Mouse (Mus musculus) olfactory bulb, adult 2 months (tissue): Measurements from ENCODE around the gene Fndc5.

Source experiments
- CTCF ChIP-seq: fragments of 200-500 bp; IDR thresholded peaks from 2 replicates; pipeline ENCODE4 v1.5.1; 2012; ENCODE audit warnings: low read depth, mild to moderate bottlenecking, low read length, moderate library complexity; ENCODE audit not compliant: insufficient read depth
- POLR2A ChIP-seq: fragments of 200-500 bp; IDR thresholded peaks from 2 replicates; pipeline ENCODE4 v1.6.1; 2012; ENCODE audit warnings: mild to moderate bottlenecking, low read depth, low read length, moderate library complexity; ENCODE audit not compliant: insufficient read depth

DNA sequence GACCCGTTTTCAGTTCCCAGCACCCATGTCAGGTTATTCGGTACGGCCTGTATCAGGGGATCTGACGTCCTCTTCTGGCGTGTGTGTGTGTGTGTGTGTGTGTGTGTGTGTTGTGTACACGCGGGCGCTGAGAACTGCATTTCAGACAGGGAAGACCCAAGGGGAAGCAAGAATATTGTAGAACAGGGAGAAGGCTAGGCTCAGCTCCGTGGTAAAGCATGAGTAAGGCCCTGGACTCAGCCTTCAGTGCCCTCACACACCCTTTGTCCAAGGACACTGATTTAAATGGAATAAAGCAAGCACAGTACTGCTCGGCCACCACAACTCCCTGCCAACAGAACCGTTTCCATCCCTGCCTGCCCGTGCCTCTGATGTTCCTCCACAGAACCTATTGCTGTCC, 53.7 kb downstream of the Fndc5 start:
- no peak for TF ChIP-seq CTCF
- no peak for TF ChIP-seq POLR2A
